Mouse (Mus musculus) olfactory bulb, adult 2 months (tissue): ENCODE measurements around the gene Fgfr2.

ENCODE experiments used
- CTCF ChIP-seq: fragments of 200-500 bp; IDR thresholded peaks from 2 replicates; pipeline ENCODE4 v1.5.1; 2012; ENCODE audit warnings: low read depth, mild to moderate bottlenecking, low read length, moderate library complexity; ENCODE audit not compliant: insufficient read depth
- POLR2A ChIP-seq: fragments of 200-500 bp; IDR thresholded peaks from 2 replicates; pipeline ENCODE4 v1.6.1; 2012; ENCODE audit warnings: mild to moderate bottlenecking, low read depth, low read length, moderate library complexity; ENCODE audit not compliant: insufficient read depth

DNA sequence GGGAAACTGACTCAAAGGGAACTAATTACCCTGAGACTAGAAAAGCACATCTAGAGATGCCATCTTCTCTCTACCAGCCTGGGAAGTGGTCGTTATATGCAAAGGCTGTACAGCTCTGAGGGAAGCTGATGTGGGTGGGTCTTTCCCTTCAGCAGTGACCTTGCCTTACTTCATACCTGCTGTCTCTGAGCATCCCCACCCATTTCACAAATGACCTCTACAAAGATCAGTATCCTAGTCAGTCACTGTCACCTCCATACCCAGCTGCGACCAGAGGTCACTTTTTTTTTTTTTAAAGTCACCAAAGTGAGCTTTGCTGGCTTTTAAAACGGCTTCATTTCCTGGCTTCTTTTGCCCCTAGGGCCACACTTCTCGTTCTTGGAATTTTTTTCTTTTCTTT is 2869.9 kb downstream of the Fgfr2 start:
- TF ChIP-seq CTCF = no peak
- TF ChIP-seq POLR2A = no peak
